Mouse (Mus musculus) liver, embryonic 16.5 days (tissue): ENCODE results near the gene Dcaf1. TPM values are rescaled to one million over a fixed set of nuclear protein-coding genes. Genes with fewer than 3 reads are reported as not detected.

Experiments used
- ATAC-seq: fragments of 200-750 bp; cut with Nextera tagmentation; 2 replicates; pipeline ENCODE4 v1.8.0; 2017; ENCODE audit warnings: low read depth, mild to moderate bottlenecking, moderate number of reproducible peaks, moderate library complexity
- H3K27ac ChIP-seq: fragments of 300-500 bp; sonication (generic); 2 replicates; pipeline ENCODE4 v1.5.1; 2014; ENCODE audit warnings: mild to moderate bottlenecking, low read length
- H3K27me3 ChIP-seq: fragments of 300-500 bp; sonication (generic); 2 replicates; pipeline ENCODE4 v1.6.1; 2014; ENCODE audit warnings: low read depth, low read length, mixed read lengths; ENCODE audit not compliant: control insufficient read depth, insufficient read depth
- H3K36me3 ChIP-seq: fragments of 300-500 bp; sonication (generic); 2 replicates; pipeline ENCODE4 v1.6.1; 2014; ENCODE audit warnings: mild to moderate bottlenecking; ENCODE audit not compliant: control insufficient read depth, insufficient read depth
- H3K4me1 ChIP-seq: fragments of 300-500 bp; sonication (generic); 2 replicates; pipeline ENCODE4 v1.6.1; 2014; ENCODE audit warnings: low read depth, low read length, mixed read lengths; ENCODE audit not compliant: control insufficient read depth
- H3K4me2 ChIP-seq: fragments of 300-500 bp; sonication (generic); 2 replicates; pipeline ENCODE4 v1.6.1; 2014; ENCODE audit warnings: low read depth, low read length, mixed read lengths
- H3K4me3 ChIP-seq: fragments of 300-500 bp; sonication (generic); 2 replicates; pipeline ENCODE4 v1.5.1; 2014; ENCODE audit warnings: low read depth, mild to moderate bottlenecking, low read length
- H3K9ac ChIP-seq: fragments of 300-500 bp; sonication (generic); 2 replicates; pipeline ENCODE4 v1.6.1; 2014; ENCODE audit warnings: low read depth, low read length
- H3K9me3 ChIP-seq: fragments of 300-500 bp; sonication (generic); replicated peaks from 2 replicates; pipeline ENCODE4 v1.6.1; 2016; ENCODE audit warnings: low read length; ENCODE audit not compliant: control insufficient read depth
- WGBS: fragments of 180-500 bp; shearing (Covaris S2); extraction: QIAGEN DNeasy Blood & Tissue Kit; methylation state at CpG from one replicate; pipeline ENCODE4 v1.1.7; 2014; ENCODE audit not compliant: insufficient replicate concordance; 5-methylcytosine and 5-hydroxymethylcytosine counted together
- polyA plus RNA-seq: library from polyadenylated mRNA; unstranded; fragments of >200 nt; fragmentation: Nextera tagmentation; extraction: Ambion mirVana; gene quantifications from 2 replicates; pipeline ENCODE4 v1.2.1, GENCODE M21; 2015

The Dcaf1 gene
- polyA plus RNA-seq, 1 experiment from 2014 or later: 12.4 TPM

GRCm38 (mm10) chr9:106788812-106789321, 32.8 kb upstream of the Dcaf1 start, which contains the start of gene Rad54l2:
Rad54l2 (minus strand) TSS chr9:106789194.
- under 1% methylated on average over 49 of the region's 49 CpGs for WGBS
- H3K27me3 ChIP-seq: no peaks in the 10 kb centered on the region
- H3K4me3 ChIP-seq: peak within 1 kb of the TSS; percentile 99
- no peaks in the 10 kb centered on the region for H3K9me3 ChIP-seq
- H3K4me2 ChIP-seq: peak within 1 kb of the TSS; percentile 86
- H3K4me1 ChIP-seq: peaks cover 15% of the 10 kb centered on the region
- H3K9ac ChIP-seq: peak within 1 kb of the TSS; percentile 100
- ATAC-seq: peak; percentile 87
- peak within 1 kb of the TSS; percentile 86 for H3K27ac ChIP-seq
- no peaks in the 10 kb centered on the region for H3K36me3 ChIP-seq

GRCm38 (mm10) chr9:106789363-106789762, 32.3 kb upstream of the Dcaf1 start:
- ATAC-seq: 0 out of 2 replicates have a peak, but pooled peaks have one; percentile 19
- peak overlapping the region; percentile 99 for H3K4me3 ChIP-seq
- no peaks in the 10 kb centered on the region for H3K9me3 ChIP-seq
- peak overlapping the region; percentile 86 for H3K4me2 ChIP-seq
- 3% methylated on average over 10 of the region's 10 CpGs for WGBS
- H3K27ac ChIP-seq: 0 out of 2 replicates have a peak overlapping the region, but pooled peaks have one; percentile 6
- H3K9ac ChIP-seq: peak overlapping the region; percentile 100
- peaks cover 15% of the 10 kb centered on the region for H3K4me1 ChIP-seq
- H3K27me3 ChIP-seq: no peaks in the 10 kb centered on the region
- no peaks in the 10 kb centered on the region for H3K36me3 ChIP-seq

GRCm38 (mm10) chr9:106790831-106791230, 30.8 kb upstream of the Dcaf1 start:
- Histone ChIP-seq H3K27ac (no peak overlapping the region), H3K4me2 (no peak overlapping the region), H3K36me3 (no peaks in the 10 kb centered on the region), H3K4me3 (no peak overlapping the region), H3K9ac (no peak overlapping the region), H3K4me1 (peaks cover 13% of the 10 kb centered on the region), H3K27me3 (no peaks in the 10 kb centered on the region), H3K9me3 (no peaks in the 10 kb centered on the region)
- WGBS: 48% methylated on average over 6 of the region's 6 CpGs
- ATAC-seq: peak; percentile 58

- Histone ChIP-seq H3K4me1 (no peaks in the 10 kb centered on the region), H3K4me3 (no peak overlapping the region), H3K27ac (no peak overlapping the region), H3K27me3 (no peaks in the 10 kb centered on the region), H3K9me3 (no peaks in the 10 kb centered on the region; the same call in 1 of the 2 replicates), H3K4me2 (no peak overlapping the region), H3K9ac (no peak overlapping the region), H3K36me3 (no peaks in the 10 kb centered on the region)
- no peak for ATAC-seq
- 55% methylated on average over 4 of the region's 4 CpGs for WGBS
Measured at GRCm38 (mm10) chr9:106806503-106806902, 15.2 kb upstream of the Dcaf1 start.

- no peaks in the 10 kb centered on the region for H3K36me3 ChIP-seq
- no peak overlapping the region for H3K4me2 ChIP-seq
- H3K9ac ChIP-seq: no peak overlapping the region
- peaks cover 5% of the 10 kb centered on the region; the same call in 1 of the 2 replicates for H3K4me1 ChIP-seq
- H3K9me3 ChIP-seq: no peaks in the 10 kb centered on the region
- H3K27ac ChIP-seq: no peak overlapping the region
- WGBS: 55% methylated on average over 6 of the region's 6 CpGs
- no peak for ATAC-seq
- no peaks in the 10 kb centered on the region for H3K27me3 ChIP-seq
- H3K4me3 ChIP-seq: no peak overlapping the region
Measured at GRCm38 (mm10) chr9:106818191-106818590, 3.5 kb upstream of the Dcaf1 start.

GRCm38 (mm10) chr9:106819201-106819600, 2.5 kb upstream of the Dcaf1 start:
- Histone ChIP-seq H3K4me2 (no peak overlapping the region), H3K9me3 (no peaks in the 10 kb centered on the region), H3K27me3 (no peaks in the 10 kb centered on the region), H3K36me3 (no peaks in the 10 kb centered on the region), H3K4me3 (no peak overlapping the region), H3K27ac (no peak overlapping the region), H3K4me1 (peaks cover 6% of the 10 kb centered on the region; the same call in 1 of the 2 replicates), H3K9ac (no peak overlapping the region)
- ATAC-seq: no peak
- WGBS: 93% methylated on average over 1 of the region's 1 CpGs

- WGBS: 25% methylated on average over 15 of the region's 15 CpGs
- Histone ChIP-seq H3K27ac (peak overlapping the region; percentile 69), H3K9ac (peak overlapping the region; percentile 68), H3K36me3 (no peaks in the 10 kb centered on the region), H3K4me2 (peak overlapping the region; percentile 66), H3K9me3 (no peaks in the 10 kb centered on the region), H3K4me1 (peaks cover 6% of the 10 kb centered on the region; the same call in 1 of the 2 replicates), H3K4me3 (peak overlapping the region; percentile 95), H3K27me3 (no peaks in the 10 kb centered on the region)
- ATAC-seq: no peak
Measured at GRCm38 (mm10) chr9:106821050-106821617, 540 bp upstream of the Dcaf1 start.

GRCm38 (mm10) chr9:106822381-106823104, 869 bp downstream of the Dcaf1 start:
- ATAC-seq: peak; percentile 85
- Histone ChIP-seq H3K9ac (peak overlapping the region; percentile 92), H3K36me3 (no peaks in the 10 kb centered on the region), H3K9me3 (no peaks in the 10 kb centered on the region), H3K4me3 (peak overlapping the region; percentile 95), H3K27ac (peak overlapping the region; percentile 94), H3K4me2 (peak overlapping the region; percentile 87), H3K4me1 (peaks cover 6% of the 10 kb centered on the region; the same call in 1 of the 2 replicates), H3K27me3 (no peaks in the 10 kb centered on the region)
- WGBS: under 1% methylated on average over 32 of the region's 32 CpGs

- H3K4me3 ChIP-seq: no peak overlapping the region
- no peaks in the 10 kb centered on the region for H3K9me3 ChIP-seq
- H3K27ac ChIP-seq: no peak overlapping the region
- no peak overlapping the region for H3K9ac ChIP-seq
- H3K4me2 ChIP-seq: no peak overlapping the region
- 79% methylated on average over 1 of the region's 1 CpGs for WGBS
- peaks cover 45% of the 10 kb centered on the region for H3K36me3 ChIP-seq
- H3K27me3 ChIP-seq: no peaks in the 10 kb centered on the region
- H3K4me1 ChIP-seq: no peaks in the 10 kb centered on the region
- ATAC-seq: no peak
Measured at GRCm38 (mm10) chr9:106840569-106840968, 18.9 kb downstream of the Dcaf1 start.
